Mouse (Mus musculus) embryonic fibroblast, embryonic 13.5 days (primary cell): Measurements from ENCODE around the gene Rad9a.

Experiments used
- CTCF ChIP-seq: IDR thresholded peaks from 2 replicates; pipeline ENCODE4 v1.5.1; 2011; ENCODE audit warnings: mild to moderate bottlenecking, control low read depth, low read length, moderate library complexity, borderline replicate concordance; ENCODE audit not compliant: insufficient read depth
- POLR2A ChIP-seq: IDR thresholded peaks from 2 replicates; pipeline ENCODE4 v1.6.1; 2011; ENCODE audit warnings: low read depth, mild to moderate bottlenecking, control low read depth, low read length, moderate library complexity

GRCm38 (mm10) chr19:4202149-4202548 is 687 bp upstream of the Rad9a start:
- TF ChIP-seq CTCF = no peak
- TF ChIP-seq POLR2A = no peak
